8 mouse cellular contexts compared by ENCODE assay signal in the genomic region with DNA sequence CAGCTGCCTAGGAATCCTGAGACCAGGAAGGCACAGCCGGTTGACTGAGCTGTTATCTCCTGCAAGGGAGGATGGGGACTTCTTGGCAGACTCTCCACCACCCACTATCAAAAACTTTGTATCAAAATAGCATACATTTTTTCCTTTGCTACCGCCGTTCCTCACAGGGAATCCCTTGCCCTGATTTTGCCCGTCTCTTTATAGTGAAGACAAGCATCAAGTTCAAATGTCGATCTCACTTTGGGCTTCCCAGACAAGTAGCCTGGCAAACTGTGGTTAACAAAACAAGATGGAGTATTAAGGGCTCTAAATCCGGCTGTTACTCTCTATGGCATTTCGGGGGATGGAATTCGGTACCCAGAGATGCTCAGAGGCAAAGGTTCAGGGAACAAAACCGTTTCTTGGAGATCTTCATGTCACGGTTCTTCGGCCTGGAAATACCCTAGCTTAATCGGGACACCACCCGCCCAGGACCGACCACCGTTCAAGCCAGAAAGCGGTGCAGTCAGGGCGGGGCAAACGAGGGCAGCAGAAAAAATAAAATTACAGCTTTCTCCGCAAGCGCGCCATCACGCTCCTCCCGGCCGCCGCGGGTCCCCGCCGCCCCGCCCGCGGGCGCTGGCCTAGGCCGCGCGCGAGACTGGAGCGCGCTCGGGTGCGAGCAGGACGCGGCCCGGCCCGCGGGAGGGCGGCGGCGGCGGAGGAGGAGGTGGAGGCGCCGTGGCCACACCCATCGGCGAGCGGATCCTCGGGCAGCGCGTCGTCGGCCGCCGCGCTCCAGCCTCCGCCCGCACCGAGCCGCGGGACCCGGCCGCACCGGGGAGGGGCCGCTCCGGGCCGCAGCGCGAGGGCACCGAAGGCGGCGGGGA. TPM values are rescaled to one million over a fixed set of nuclear protein-coding genes. Genes with fewer than 3 reads are reported as not detected.
DNase-seq lines count a peak whose midpoint lies in the region; ATAC-seq and TF ChIP-seq lines count a peak whose summit lies in the region.

A gene (plus strand): TSS at position 748 of the 869 bp plus-strand sequence.

- H3K9me3 ChIP-seq in MEL (replicated peaks; ENCODE audit: insufficient read depth, low read length): no peaks in the 10 kb centered on the region

- no peak for TF ChIP-seq EP300 in MEL (IDR thresholded peaks at IDR 0.05; ENCODE audit: low read depth in 1 of 2, low read length in 2 of 2)

- peak; percentile 77 for ATAC-seq in frontal cortex, adult (ENCODE audit: low TSS enrichment)
- ATAC-seq in hematopoietic stem cell, adult 5-6 weeks (replicated peaks in 1 of 2; ENCODE audit: insufficient read depth in 1 of 2, low FRiP score in 2 of 2, low TSS enrichment in 1 of 2, low read depth in 1 of 2, poor library complexity in 2 of 2, severe bottlenecking in 2 of 2): peak; percentile 29 to 48; a peak in 2 of 4 replicates

- H3K27ac ChIP-seq in MEL (ENCODE audit: control insufficient read depth, low read depth, low read length): peak within 1 kb of the TSS; percentile 86

- peaks cover 11 to 16% of the 10 kb centered on the region in 2 experiments for H3K36me3 ChIP-seq in MEL (ENCODE audit: control insufficient read depth in 1 of 2, insufficient read depth in 2 of 2, low read length in 2 of 2)

- TF ChIP-seq POLR2A in MEL (IDR thresholded peaks at IDR 0.05; ENCODE audit: control insufficient read depth in 1 of 2, insufficient read depth in 1 of 2, low read depth in 1 of 2, low read length in 2 of 2, poor library complexity in 1 of 2): peak in 1 of 2 experiments; percentile 59; a peak in 3 of 4 replicates

- no peak for TF ChIP-seq CTCF in MEL (IDR thresholded peaks at IDR 0.05 in 2 of 3, conservative IDR thresholded peaks at IDR 0.05 in 1 of 3; ENCODE audit: control insufficient read depth in 1 of 3, insufficient read depth in 1 of 3, low read depth in 2 of 3, low read length in 3 of 3, poor library complexity in 1 of 3, severe bottlenecking in 1 of 3)

- no peaks in the 10 kb centered on the region for H3K27me3 ChIP-seq in MEL (ENCODE audit: control insufficient read depth in 1 of 2, insufficient read depth in 2 of 2, low read length in 2 of 2)

- peaks cover 0 to 9% of the 10 kb centered on the region in 2 experiments; a peak in 2 of 4 replicates for H3K4me1 ChIP-seq in MEL (ENCODE audit: control insufficient read depth in 1 of 2, insufficient read depth in 2 of 2, low read length in 2 of 2)

- peak within 1 kb of the TSS; percentile 98 for H3K9ac ChIP-seq in MEL (ENCODE audit: control insufficient read depth, low read depth, low read length, poor library complexity, severe bottlenecking)

- H3K79me2 ChIP-seq in MEL (ENCODE audit: control insufficient read depth, insufficient read depth, low read length, poor library complexity): peaks cover 24% of the 10 kb centered on the region

- peak; percentile 70 for DNase-seq in MEL (ENCODE audit: low read depth, low spot score)
- peak; percentile 88 for DNase-seq in cerebellum, adult 8-10 months
- peak; percentile 82 to 89 for DNase-seq in layer of hippocampus, postnatal 10 days (ENCODE audit: low spot score in 2 of 2)
- DNase-seq in lung, postnatal 10 days: peak; percentile 91
- DNase-seq in ovary, postnatal 14 days (ENCODE audit: low spot score): peak; percentile 78
- DNase-seq in thymus, postnatal 10 days (ENCODE audit: low spot score in 2 of 2): peak; percentile 54 to 72

- TF ChIP-seq RAD21 in MEL (IDR thresholded peaks at IDR 0.05; ENCODE audit: low read depth, low read length): no peak

- H3K4me3 ChIP-seq in MEL (ENCODE audit: control insufficient read depth in 1 of 2, insufficient read depth in 1 of 2, low read depth in 2 of 2, low read length in 2 of 2): peak within 1 kb of the TSS; percentile 73 to 97

TF ChIP-seq in MEL, 35 proteins besides CTCF, POLR2A, EP300 and RAD21:
- TF ChIP-seq MYC (IDR thresholded peaks at IDR 0.05; ENCODE audit: low read depth, low read length) (no peak), CHD2 (IDR thresholded peaks at IDR 0.05; ENCODE audit: low read length) (0 out of 2 replicates have a peak, but pooled peaks have one; percentile 10), SMC3 (IDR thresholded peaks at IDR 0.05; ENCODE audit: low read depth, low read length) (no peak), SIN3A (IDR thresholded peaks at IDR 0.05; ENCODE audit: low read length) (peak; percentile 47; the same call in 1 of the 2 replicates), GATA1 (IDR thresholded peaks at IDR 0.05; ENCODE audit: low read depth, low read length) (peak; percentile 54), ETS1 (IDR thresholded peaks at IDR 0.05; ENCODE audit: low read depth, low read length) (peak; percentile 47; the same call in 1 of the 2 replicates), ZMIZ1 (IDR thresholded peaks at IDR 0.05; ENCODE audit: low read depth, low read length) (peak; percentile 58), POLR2AphosphoS2 (IDR thresholded peaks at IDR 0.05; ENCODE audit: low read length) (peak; percentile 87), BHLHE40 (IDR thresholded peaks at IDR 0.05; ENCODE audit: borderline replicate concordance, low read depth, low read length) (no peak)
TF ChIP-seq in MEL: peak in this region for 6.

RNA-seq across cellular contexts. Expression of the gene that starts here (rescaled TPM):
- total RNA-seq in MEL (2012; rRNA removed): 8.0 and 9.0 TPM in 2 replicates
- 10 to 100 TPM in 1 of 2 experiments, not detected in 1; 47.7 TPM for polyA plus RNA-seq in MEL (2012; ENCODE audit: insufficient read depth in 1 of 2, insufficient read length in 2 of 2, low read depth in 1 of 2, low replicate concordance in 2 of 2, missing spikeins in 1 of 2)
- total RNA-seq in hematopoietic stem cell, adult 5-6 weeks (2017): 22.3 and 24.4 TPM in 2 replicates
- total RNA-seq in layer of hippocampus, postnatal 10 days (2021): 100 to 1,000 TPM; 393 to 420 TPM

Comparison
In these comparisons a context has a peak if more than half of its experiments do, and no peak if none do; other contexts are left out.
1. Peak in every context shown above with its lines: DNase-seq, ATAC-seq, H3K4me3 ChIP-seq and H3K27ac ChIP-seq.
2. RNA of the gene that starts here (total RNA-seq): 393 to 420 TPM in layer of hippocampus, postnatal 10 days; 22.3 to 24.4 TPM in hematopoietic stem cell, adult 5-6 weeks and 8.0 to 9.0 TPM in MEL; every median in the first group is over 10 times any median in the second.